Mouse (Mus musculus): ENCODE data around the gene Mtmr2. TPM values are rescaled to one million over a fixed set of nuclear protein-coding genes. Genes with fewer than 3 reads are reported as not detected.
A peak's percentile ranks its signal among the peaks of the same experiment; 100 is the strongest.

The Mtmr2 gene
- polyA plus RNA-seq, 1 experiment from 2014 or later: 61.4 TPM

- H3K4me3 ChIP-seq (ENCODE audit: low read length): no peak overlapping the region
- H3K4me2 ChIP-seq (ENCODE audit: low read depth, low read length): no peak overlapping the region
- no peak overlapping the region for H3K9ac ChIP-seq (ENCODE audit: low read depth, low read length)
- 23% methylated on average over 8 of the region's 8 CpGs for WGBS
- H3K4me1 ChIP-seq (ENCODE audit: control insufficient read depth, insufficient read depth, low read length): no peaks in the 10 kb centered on the region
- H3K27me3 ChIP-seq (replicated peaks; ENCODE audit: control insufficient read depth, insufficient read depth, low read length): no peaks in the 10 kb centered on the region
- no peak overlapping the region for H3K27ac ChIP-seq (ENCODE audit: low read length)
- H3K9me3 ChIP-seq (ENCODE audit: control insufficient read depth, low read length): no peaks in the 10 kb centered on the region
- peak; percentile 63; the same call in 1 of the 2 replicates for ATAC-seq
- no peaks in the 10 kb centered on the region for H3K36me3 ChIP-seq (ENCODE audit: control insufficient read depth, insufficient read depth, low read length)
These were observed 31.7 kb upstream of the Mtmr2 start for GRCm38 (mm10) chr9:13716316-13717099.

GRCm38 (mm10) chr9:13748798-13749674 lies 826 bp downstream of the Mtmr2 start:
- Histone ChIP-seq H3K9ac (ENCODE audit: low read depth, low read length) (peak overlapping the region; percentile 99), H3K27me3 (replicated peaks; ENCODE audit: control insufficient read depth, insufficient read depth, low read length) (no peaks in the 10 kb centered on the region), H3K4me3 (ENCODE audit: low read length) (peak overlapping the region; percentile 98), H3K4me2 (ENCODE audit: low read depth, low read length) (peak overlapping the region; percentile 79), H3K27ac (ENCODE audit: low read length) (peak overlapping the region; percentile 95), H3K4me1 (ENCODE audit: control insufficient read depth, insufficient read depth, low read length) (peaks cover 9% of the 10 kb centered on the region), H3K36me3 (ENCODE audit: control insufficient read depth, insufficient read depth, low read length) (peaks cover 3% of the 10 kb centered on the region; the same call in 1 of the 2 replicates), H3K9me3 (ENCODE audit: control insufficient read depth, low read length) (no peaks in the 10 kb centered on the region)
- under 1% methylated on average over 58 of the region's 60 CpGs for WGBS
- peak; percentile 100 for ATAC-seq

- Histone ChIP-seq H3K4me3 (ENCODE audit: low read length) (peak overlapping the region; percentile 98), H3K36me3 (ENCODE audit: control insufficient read depth, insufficient read depth, low read length) (peaks cover 3% of the 10 kb centered on the region; the same call in 1 of the 2 replicates), H3K27me3 (replicated peaks; ENCODE audit: control insufficient read depth, insufficient read depth, low read length) (no peaks in the 10 kb centered on the region), H3K4me1 (ENCODE audit: control insufficient read depth, insufficient read depth, low read length) (peaks cover 9% of the 10 kb centered on the region), H3K9me3 (ENCODE audit: control insufficient read depth, low read length) (no peaks in the 10 kb centered on the region), H3K4me2 (ENCODE audit: low read depth, low read length) (peak overlapping the region; percentile 79), H3K9ac (ENCODE audit: low read depth, low read length) (peak overlapping the region; percentile 99), H3K27ac (ENCODE audit: low read length) (peak overlapping the region; percentile 95)
- ATAC-seq: peak; percentile 3; the same call in 1 of the 2 replicates
- WGBS: 1% methylated on average over 7 of the region's 7 CpGs
These were observed 1.4 kb downstream of the Mtmr2 start for GRCm38 (mm10) chr9:13749675-13749998.

DNA sequence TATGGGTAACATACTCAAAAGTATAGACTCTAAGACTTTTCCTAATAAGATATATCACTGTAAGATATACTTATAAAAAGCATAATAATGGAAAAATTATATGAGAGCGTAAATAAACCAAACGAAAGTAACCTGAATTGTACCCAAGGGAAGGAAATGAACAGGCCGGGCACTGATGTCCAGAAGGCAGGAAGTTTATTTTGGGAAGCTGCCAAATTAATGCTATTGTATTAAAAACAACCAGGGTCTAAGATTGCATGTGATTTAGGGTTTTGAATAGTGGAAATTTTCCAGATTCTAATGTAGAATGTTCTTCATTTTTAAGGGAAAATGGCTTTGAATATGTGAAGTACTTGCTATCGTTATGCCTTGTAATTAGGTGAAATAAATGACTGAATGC lies 4.3 kb downstream of the Mtmr2 start:
- Histone ChIP-seq H3K9ac (ENCODE audit: low read depth, low read length) (no peak overlapping the region), H3K36me3 (ENCODE audit: control insufficient read depth, insufficient read depth, low read length) (peaks cover 3% of the 10 kb centered on the region; the same call in 1 of the 2 replicates), H3K27ac (ENCODE audit: low read length) (no peak overlapping the region), H3K4me3 (ENCODE audit: low read length) (no peak overlapping the region), H3K4me2 (ENCODE audit: low read depth, low read length) (no peak overlapping the region), H3K9me3 (ENCODE audit: control insufficient read depth, low read length) (no peaks in the 10 kb centered on the region), H3K27me3 (replicated peaks; ENCODE audit: control insufficient read depth, insufficient read depth, low read length) (no peaks in the 10 kb centered on the region), H3K4me1 (ENCODE audit: control insufficient read depth, insufficient read depth, low read length) (peaks cover 9% of the 10 kb centered on the region)
- no peak for ATAC-seq
- 70% methylated on average over 4 of the region's 4 CpGs for WGBS

DNA sequence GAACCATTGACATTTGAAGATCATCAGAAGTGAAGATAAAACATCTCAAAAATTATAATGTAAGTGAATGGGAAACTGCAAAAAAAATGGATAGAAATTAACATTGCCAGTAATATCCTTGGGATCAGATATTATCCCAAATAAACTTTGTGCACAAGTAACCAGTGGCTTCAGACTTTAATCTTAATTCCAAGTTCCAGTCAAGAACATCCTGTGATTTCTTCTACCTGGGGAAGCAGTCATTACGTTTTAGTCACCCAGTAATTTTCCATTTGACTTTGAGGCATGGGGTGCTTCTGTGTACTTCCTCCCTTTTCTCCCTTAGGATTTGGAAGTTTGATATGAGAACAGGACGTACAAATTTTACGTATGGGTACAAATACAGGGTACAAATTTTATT lies 12.2 kb downstream of the Mtmr2 start:
- H3K9ac ChIP-seq (ENCODE audit: low read depth, low read length): no peak overlapping the region

DNA sequence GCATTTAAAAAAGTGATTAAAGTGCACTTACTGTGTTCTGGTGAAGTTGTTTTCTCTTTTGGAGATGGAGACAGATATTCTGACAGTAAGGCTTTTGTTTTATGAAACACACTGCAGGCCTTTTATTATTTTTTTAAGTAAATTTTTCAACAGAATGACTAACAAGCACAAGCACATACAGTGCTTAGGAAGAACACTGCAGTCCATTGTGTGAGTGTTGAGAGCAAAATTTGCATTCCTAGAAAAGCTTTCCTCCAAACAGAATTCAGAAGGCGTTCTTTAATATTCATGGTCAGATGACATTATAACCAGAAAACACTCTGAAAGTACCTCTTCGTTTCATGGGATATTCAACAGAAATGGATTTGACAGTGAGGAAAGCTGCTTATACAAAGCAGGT lies 17.4 kb downstream of the Mtmr2 start:
- Histone ChIP-seq H3K36me3 (ENCODE audit: control insufficient read depth, insufficient read depth, low read length) (no peaks in the 10 kb centered on the region), H3K9ac (ENCODE audit: low read depth, low read length) (no peak overlapping the region), H3K9me3 (ENCODE audit: control insufficient read depth, low read length) (no peaks in the 10 kb centered on the region), H3K4me3 (ENCODE audit: low read length) (no peak overlapping the region), H3K27ac (ENCODE audit: low read length) (no peak overlapping the region), H3K4me1 (ENCODE audit: control insufficient read depth, insufficient read depth, low read length) (no peaks in the 10 kb centered on the region), H3K4me2 (ENCODE audit: low read depth, low read length) (no peak overlapping the region), H3K27me3 (replicated peaks; ENCODE audit: control insufficient read depth, insufficient read depth, low read length) (no peaks in the 10 kb centered on the region)
- 68% methylated on average over 2 of the region's 2 CpGs for WGBS
- no peak for ATAC-seq

More for the DNA sequence above, 12.2 kb downstream of the Mtmr2 start:
- Histone ChIP-seq H3K4me3 (ENCODE audit: low read length) (no peak overlapping the region), H3K27ac (ENCODE audit: low read length) (no peak overlapping the region), H3K36me3 (ENCODE audit: control insufficient read depth, insufficient read depth, low read length) (peaks cover 8% of the 10 kb centered on the region; the same call in 1 of the 2 replicates), H3K4me2 (ENCODE audit: low read depth, low read length) (no peak overlapping the region), H3K27me3 (replicated peaks; ENCODE audit: control insufficient read depth, insufficient read depth, low read length) (no peaks in the 10 kb centered on the region), H3K4me1 (ENCODE audit: control insufficient read depth, insufficient read depth, low read length) (no peaks in the 10 kb centered on the region), H3K9me3 (ENCODE audit: control insufficient read depth, low read length) (no peaks in the 10 kb centered on the region; the same call in 1 of the 2 replicates)
- WGBS: 92% methylated on average over 3 of the region's 3 CpGs
- no peak for ATAC-seq

DNA sequence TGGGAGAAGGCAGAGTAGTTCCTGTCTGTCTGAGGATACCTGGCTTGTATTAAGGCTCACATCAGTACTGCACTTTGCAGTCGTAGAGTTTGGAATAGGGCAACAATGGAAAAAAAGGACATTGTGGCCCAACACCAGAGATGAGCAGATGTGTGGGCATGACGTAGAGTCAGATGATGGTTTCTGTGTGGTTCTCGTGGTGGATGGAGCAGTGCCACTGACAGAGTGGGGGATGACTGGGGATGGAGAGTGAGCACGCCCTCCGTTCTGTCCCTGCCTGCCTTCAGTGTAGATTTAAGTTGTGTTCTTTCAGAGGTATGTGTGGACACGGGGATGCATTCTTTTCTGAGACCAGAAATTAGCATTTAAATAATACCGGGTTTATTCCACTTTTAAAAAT lies 18.4 kb downstream of the Mtmr2 start:
- H3K9ac ChIP-seq (ENCODE audit: low read depth, low read length): no peak overlapping the region
- no peak overlapping the region for H3K4me3 ChIP-seq (ENCODE audit: low read length)
- WGBS: 88% methylated on average over 7 of the region's 7 CpGs
- no peaks in the 10 kb centered on the region for H3K4me1 ChIP-seq (ENCODE audit: control insufficient read depth, insufficient read depth, low read length)
- no peaks in the 10 kb centered on the region for H3K9me3 ChIP-seq (ENCODE audit: control insufficient read depth, low read length)
- no peak overlapping the region for H3K4me2 ChIP-seq (ENCODE audit: low read depth, low read length)
- no peaks in the 10 kb centered on the region for H3K27me3 ChIP-seq (replicated peaks; ENCODE audit: control insufficient read depth, insufficient read depth, low read length)
- no peak overlapping the region for H3K27ac ChIP-seq (ENCODE audit: low read length)
- no peaks in the 10 kb centered on the region for H3K36me3 ChIP-seq (ENCODE audit: control insufficient read depth, insufficient read depth, low read length)
- ATAC-seq: no peak

GRCm38 (mm10) chr9:13774732-13775131 lies 26.5 kb downstream of the Mtmr2 start:
- ATAC-seq: no peak
- Histone ChIP-seq H3K4me3 (ENCODE audit: low read length) (no peak overlapping the region), H3K4me2 (ENCODE audit: low read depth, low read length) (no peak overlapping the region), H3K27ac (ENCODE audit: low read length) (no peak overlapping the region), H3K9ac (ENCODE audit: low read depth, low read length) (no peak overlapping the region), H3K36me3 (ENCODE audit: control insufficient read depth, insufficient read depth, low read length) (no peaks in the 10 kb centered on the region), H3K9me3 (ENCODE audit: control insufficient read depth, low read length) (no peaks in the 10 kb centered on the region), H3K27me3 (replicated peaks; ENCODE audit: control insufficient read depth, insufficient read depth, low read length) (no peaks in the 10 kb centered on the region), H3K4me1 (ENCODE audit: control insufficient read depth, insufficient read depth, low read length) (no peaks in the 10 kb centered on the region)
- WGBS: 94% methylated on average over 1 of the region's 1 CpGs

- Histone ChIP-seq H3K27ac (ENCODE audit: low read length) (no peak overlapping the region), H3K4me2 (ENCODE audit: low read depth, low read length) (no peak overlapping the region), H3K9me3 (ENCODE audit: control insufficient read depth, low read length) (no peaks in the 10 kb centered on the region), H3K4me3 (ENCODE audit: low read length) (no peak overlapping the region), H3K9ac (ENCODE audit: low read depth, low read length) (no peak overlapping the region), H3K36me3 (ENCODE audit: control insufficient read depth, insufficient read depth, low read length) (no peaks in the 10 kb centered on the region; the same call in 1 of the 2 replicates), H3K4me1 (ENCODE audit: control insufficient read depth, insufficient read depth, low read length) (no peaks in the 10 kb centered on the region), H3K27me3 (replicated peaks; ENCODE audit: control insufficient read depth, insufficient read depth, low read length) (no peaks in the 10 kb centered on the region)
- 89% methylated on average over 1 of the region's 1 CpGs for WGBS
- ATAC-seq: no peak
These were observed 33.8 kb downstream of the Mtmr2 start for GRCm38 (mm10) chr9:13781985-13782384.

Measured in intestine, embryonic 16.5 days (tissue).